In the genomic region with DNA sequence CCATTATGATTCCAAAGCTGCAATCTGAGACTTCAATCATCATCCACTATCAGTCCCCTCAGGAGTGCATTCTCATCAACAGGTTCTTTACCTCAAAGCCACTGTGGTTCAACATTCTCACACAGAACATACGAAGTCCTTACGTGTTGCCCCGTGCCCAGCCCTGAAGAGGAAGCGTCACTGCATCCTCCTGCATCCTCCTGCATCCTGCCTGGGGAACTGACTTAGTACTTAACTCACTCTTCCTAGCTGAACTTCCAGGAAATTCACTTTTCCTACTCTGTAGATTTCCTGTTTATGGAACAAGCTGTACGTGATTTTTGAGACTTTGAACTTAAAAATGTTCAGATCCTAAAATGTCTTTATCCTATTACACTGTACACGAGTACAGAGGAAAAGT, we compare ENCODE assay signal across 21 mouse cellular contexts.
"Had no signal": no experiment of that assay in that cellular context is flagged by ENCODE, and none has a peak within 500 bp of the region (broad histone marks: within the 10 kb centered on the region; RNA-seq: fewer than 3 reads in every experiment).

No protein-coding gene starts in this region.

- H3K9me3 ChIP-seq: limb, embryonic 12.5 days; limb, embryonic 15.5 days; liver, embryonic 12.5 days; liver, embryonic 15.5 days; megakaryocyte, embryonic 14.5 days; midbrain, embryonic 10.5 days; midbrain, embryonic 13.5 days; neural tube, embryonic 13.5 days; stomach, embryonic 15.5 days had no signal

- ATAC-seq: liver, embryonic 12.5 days; midbrain, embryonic 13.5 days; midbrain, embryonic 16.5 days had no signal

- DNase-seq: kidney, adult 11 months; kidney, adult 9 months; kidney, postnatal 10 days; kidney, postnatal 36 days; left cerebral cortex, postnatal 4 days; lung, adult 2 months; retina, postnatal 1 day; right cerebral cortex, postnatal 25 days; spleen, adult 18-20 months; thymus, postnatal 25 days had no signal

- H3K27me3 ChIP-seq: limb, embryonic 12.5 days; limb, embryonic 15.5 days; liver, embryonic 15.5 days; neural tube, embryonic 13.5 days; stomach, embryonic 15.5 days had no signal

- H3K4me2 ChIP-seq: limb, embryonic 12.5 days; limb, embryonic 15.5 days; liver, embryonic 12.5 days; liver, embryonic 15.5 days; midbrain, embryonic 13.5 days; neural tube, embryonic 13.5 days; stomach, embryonic 15.5 days had no signal

- H3K27ac ChIP-seq: limb, embryonic 12.5 days; limb, embryonic 15.5 days; liver, embryonic 12.5 days; liver, embryonic 15.5 days; midbrain, embryonic 10.5 days; midbrain, embryonic 13.5 days; neural tube, embryonic 13.5 days; stomach, embryonic 15.5 days had no signal

- H3K36me3 ChIP-seq: limb, embryonic 12.5 days; limb, embryonic 15.5 days; liver, embryonic 12.5 days; liver, embryonic 15.5 days; midbrain, embryonic 10.5 days; midbrain, embryonic 13.5 days; neural tube, embryonic 13.5 days; stomach, embryonic 15.5 days had no signal

- H3K9ac ChIP-seq: limb, embryonic 12.5 days; limb, embryonic 15.5 days; liver, embryonic 12.5 days; liver, embryonic 15.5 days; midbrain, embryonic 13.5 days; neural tube, embryonic 13.5 days; stomach, embryonic 15.5 days had no signal

- H3K4me1 ChIP-seq: limb, embryonic 12.5 days; limb, embryonic 15.5 days; liver, embryonic 12.5 days; liver, embryonic 15.5 days; neural tube, embryonic 13.5 days; stomach, embryonic 15.5 days had no signal

- H3K4me3 ChIP-seq: limb, embryonic 12.5 days; limb, embryonic 15.5 days; liver, embryonic 12.5 days; liver, embryonic 15.5 days; megakaryocyte, embryonic 14.5 days; midbrain, embryonic 10.5 days; midbrain, embryonic 13.5 days; myocyte; neural tube, embryonic 13.5 days; stomach, embryonic 15.5 days had no signal
